Comparison of ENCODE assay signal across 14 mouse cellular contexts in the genomic region with DNA sequence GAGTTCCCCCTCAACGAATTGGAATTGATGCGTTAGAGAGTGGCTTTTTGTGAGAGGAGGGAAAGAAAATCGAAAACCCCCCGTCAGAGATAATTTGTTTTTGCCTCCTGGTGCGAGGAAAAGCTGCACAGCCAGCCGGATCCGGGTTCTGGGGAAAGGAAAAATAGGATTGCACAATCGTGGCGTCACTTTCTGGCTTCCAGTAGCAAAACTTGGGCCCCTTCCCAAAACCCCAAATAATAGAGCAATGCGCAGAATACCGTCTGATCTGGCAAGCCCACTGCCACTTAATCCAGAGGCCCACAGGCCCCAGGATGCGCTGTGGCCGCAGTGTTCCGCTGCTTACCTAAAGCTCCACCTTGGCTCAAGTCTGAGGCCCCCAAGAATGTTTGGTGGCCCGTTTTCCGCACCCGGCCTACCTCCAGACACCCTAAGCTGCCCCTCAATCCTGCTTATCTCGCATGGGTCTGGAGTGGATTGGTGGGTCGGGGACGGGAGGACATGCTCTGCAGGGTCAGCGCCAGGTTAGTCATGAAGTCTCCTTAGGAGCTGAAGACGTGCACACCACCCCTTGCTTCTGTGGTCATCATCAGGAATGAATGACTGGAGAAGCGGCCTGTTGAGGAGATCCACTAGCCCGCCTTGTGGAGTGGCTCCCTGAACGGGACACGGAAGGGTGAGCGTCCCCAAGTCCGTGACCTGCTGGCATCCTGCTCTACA. TPM values are rescaled to one million over a fixed set of nuclear protein-coding genes. Genes with fewer than 3 reads are reported as not detected.
DNase-seq lines count a peak whose midpoint lies in the region; ATAC-seq lines count a peak whose summit lies in the region.
"Had no signal": no experiment of that assay in that cellular context is flagged by ENCODE, and none has a peak within 500 bp of the region (broad histone marks: within the 10 kb centered on the region; RNA-seq: fewer than 3 reads in every experiment).

No protein-coding gene starts in this region.

- no peaks in the 10 kb centered on the region for H3K36me3 ChIP-seq in lung, embryonic 16.5 days (ENCODE audit: control insufficient read depth, insufficient read depth, low read length)
- H3K36me3 ChIP-seq in forebrain, embryonic 16.5 days (ENCODE audit: control insufficient read depth, insufficient read depth), result no peaks in the 10 kb centered on the region
- no peaks in the 10 kb centered on the region for H3K36me3 ChIP-seq in neural tube, embryonic 12.5 days

- H3K9me3 ChIP-seq in lung, embryonic 16.5 days (ENCODE audit: control insufficient read depth, low read length), result no peaks in the 10 kb centered on the region
- no peaks in the 10 kb centered on the region for H3K9me3 ChIP-seq in forebrain, embryonic 16.5 days (ENCODE audit: control insufficient read depth, low read length)
- H3K9me3 ChIP-seq in neural tube, embryonic 12.5 days, result no peaks in the 10 kb centered on the region

- 2% methylated on average over 28 of the region's 28 CpGs for WGBS in lung, embryonic 16.5 days
- under 1% methylated on average over 28 of the region's 28 CpGs for WGBS in forebrain, embryonic 16.5 days
- WGBS in neural tube, embryonic 12.5 days, result under 1% methylated on average over 28 of the region's 28 CpGs

- peak; percentile 87 for DNase-seq in heart, adult 11 months
- no peak for DNase-seq in heart, adult 18-20 months
- no peak for DNase-seq in lung, adult 18-20 months
- no peak for DNase-seq in cerebellum, postnatal 25 days
- DNase-seq in left cerebral cortex, postnatal 4 days, result no peak
- DNase-seq: adrenal gland, postnatal 14 days; cerebellum, adult 11-12 months; gastrocnemius, postnatal 14 days; liver; thymus, adult 2 months had no signal

- intact Hi-C loops in left cerebral cortex, postnatal 4 days (cut with DNase I), result no loop called here

- no peak overlapping the region for H3K27ac ChIP-seq in lung, embryonic 16.5 days (ENCODE audit: low read length)
- H3K27ac ChIP-seq in forebrain, embryonic 16.5 days (ENCODE audit: low read length), result no peak overlapping the region
- no peak overlapping the region for H3K27ac ChIP-seq in neural tube, embryonic 12.5 days
- H3K27ac ChIP-seq: layer of hippocampus, adult 2 months had no signal

- H3K4me2 ChIP-seq in lung, embryonic 16.5 days (ENCODE audit: low read depth, low read length), result no peak overlapping the region
- no peak overlapping the region for H3K4me2 ChIP-seq in forebrain, embryonic 16.5 days (ENCODE audit: low read length)
- peak overlapping the region; percentile 31 for H3K4me2 ChIP-seq in neural tube, embryonic 12.5 days (replicated peaks)

- H3K27me3 ChIP-seq in lung, embryonic 16.5 days (ENCODE audit: control insufficient read depth, insufficient read depth, low read depth, low read length), result peaks cover 79% of the 10 kb centered on the region
- peaks cover 79% of the 10 kb centered on the region for H3K27me3 ChIP-seq in forebrain, embryonic 16.5 days (replicated peaks; ENCODE audit: control insufficient read depth, insufficient read depth, low read length)
- H3K27me3 ChIP-seq in neural tube, embryonic 12.5 days (replicated peaks), result peaks cover 89% of the 10 kb centered on the region

- no peaks in the 10 kb centered on the region for H3K4me1 ChIP-seq in lung, embryonic 16.5 days (replicated peaks; ENCODE audit: control insufficient read depth, insufficient read depth, low read length)
- peaks cover 3% of the 10 kb centered on the region for H3K4me1 ChIP-seq in forebrain, embryonic 16.5 days (replicated peaks; ENCODE audit: control insufficient read depth, insufficient read depth, low read length)
- no peaks in the 10 kb centered on the region for H3K4me1 ChIP-seq in neural tube, embryonic 12.5 days

- 0 out of 2 replicates have a peak, but pooled peaks have one; percentile 15 for ATAC-seq in lung, embryonic 16.5 days (ENCODE audit: low read depth)
- peak; percentile 40; the same call in 1 of the 2 replicates for ATAC-seq in forebrain, embryonic 16.5 days
- peak; percentile 26; the same call in 1 of the 2 replicates for ATAC-seq in neural tube, embryonic 12.5 days (ENCODE audit: low FRiP score, low read depth)

- H3K9ac ChIP-seq in lung, embryonic 16.5 days (ENCODE audit: low read length), result no peak overlapping the region
- H3K9ac ChIP-seq in forebrain, embryonic 16.5 days (replicated peaks; ENCODE audit: low read depth, low read length), result no peak overlapping the region
- H3K9ac ChIP-seq in neural tube, embryonic 12.5 days, result no peak overlapping the region

- H3K4me3 ChIP-seq in lung, embryonic 16.5 days (ENCODE audit: low read length), result no peak overlapping the region
- no peak overlapping the region for H3K4me3 ChIP-seq in forebrain, embryonic 16.5 days (replicated peaks; ENCODE audit: low read length)
- H3K4me3 ChIP-seq in neural tube, embryonic 12.5 days, result no peak overlapping the region
- H3K4me3 ChIP-seq: layer of hippocampus, adult 2 months had no signal

RNA-seq across cellular contexts. Expression of a gene that starts 11.4 kb away (rescaled TPM):
- not detected for total RNA-seq in heart, adult 18-20 months (2021)
- 0.38 and 0.70 TPM in 2 replicates for polyA plus RNA-seq in lung, embryonic 16.5 days (2015; fragmentation: Nextera tagmentation; extraction: Ambion mirVana)
- polyA plus RNA-seq in forebrain, embryonic 16.5 days (2015; fragmentation: Nextera tagmentation; extraction: Ambion mirVana), result not detected in 2 replicates
- polyA plus RNA-seq in neural tube, embryonic 12.5 days (2016; fragmentation: Nextera tagmentation; extraction: Ambion mirVana), result 10.9 and 17.6 TPM in 2 replicates
- not detected for total RNA-seq in left cerebral cortex, postnatal 4 days (2021)
- total RNA-seq: adrenal gland, postnatal 14 days had no signal
